Mouse (Mus musculus) limb, embryonic 15.5 days (tissue): Measurements from ENCODE around the gene Nln. TPM values are rescaled to one million over a fixed set of nuclear protein-coding genes. Genes with fewer than 3 reads are reported as not detected.

ENCODE experiments used
- ATAC-seq: fragments of 200-750 bp; cut with Nextera tagmentation; 2 replicates; pipeline ENCODE4 v1.8.0; 2017; ENCODE audit warnings: low read depth, moderate TSS enrichment; ENCODE audit not compliant: insufficient number of reproducible peaks, low FRiP score, low TSS enrichment
- H3K27ac ChIP-seq: fragments of 300-500 bp; sonication (generic); 2 replicates; pipeline ENCODE4 v1.5.1; 2015; ENCODE audit warnings: moderate library complexity, mild to moderate bottlenecking, inconsistent platforms
- H3K27me3 ChIP-seq: fragments of 300-500 bp; sonication (generic); 2 replicates; pipeline ENCODE4 v1.6.1; 2015; ENCODE audit warnings: inconsistent platforms
- H3K36me3 ChIP-seq: fragments of 300-500 bp; sonication (generic); 2 replicates; pipeline ENCODE4 v1.6.1; 2015; ENCODE audit warnings: inconsistent platforms
- H3K4me1 ChIP-seq: fragments of 300-500 bp; sonication (generic); 2 replicates; pipeline ENCODE4 v1.6.1; 2015; ENCODE audit warnings: inconsistent platforms
- H3K4me2 ChIP-seq: fragments of 300-500 bp; sonication (generic); 2 replicates; pipeline ENCODE4 v1.6.1; 2015; ENCODE audit warnings: mild to moderate bottlenecking, inconsistent platforms
- H3K4me3 ChIP-seq: fragments of 300-500 bp; sonication (generic); 2 replicates; pipeline ENCODE4 v1.5.1; 2015; ENCODE audit warnings: mild to moderate bottlenecking, inconsistent platforms
- H3K9ac ChIP-seq: fragments of 300-500 bp; sonication (generic); 2 replicates; pipeline ENCODE4 v1.6.1; 2015; ENCODE audit warnings: inconsistent platforms
- H3K9me3 ChIP-seq: fragments of 300-500 bp; sonication (generic); 2 replicates; pipeline ENCODE4 v1.6.1; 2016; ENCODE audit warnings: inconsistent platforms
- WGBS: fragments of 180-500 bp; shearing (Covaris S2); methylation state at CpG from one replicate; pipeline ENCODE4 v1.1.7; 2015; 5-methylcytosine and 5-hydroxymethylcytosine counted together
- polyA plus RNA-seq: library from polyadenylated mRNA; unstranded; fragments of >200 nt; fragmentation: Nextera tagmentation; extraction: Ambion mirVana; gene quantifications from 2 replicates; pipeline ENCODE4 v1.2.1, GENCODE M21; 2015

Nln gene
- polyA plus RNA-seq, 1 experiment from 2014 or later: 13.8 TPM

DNA sequence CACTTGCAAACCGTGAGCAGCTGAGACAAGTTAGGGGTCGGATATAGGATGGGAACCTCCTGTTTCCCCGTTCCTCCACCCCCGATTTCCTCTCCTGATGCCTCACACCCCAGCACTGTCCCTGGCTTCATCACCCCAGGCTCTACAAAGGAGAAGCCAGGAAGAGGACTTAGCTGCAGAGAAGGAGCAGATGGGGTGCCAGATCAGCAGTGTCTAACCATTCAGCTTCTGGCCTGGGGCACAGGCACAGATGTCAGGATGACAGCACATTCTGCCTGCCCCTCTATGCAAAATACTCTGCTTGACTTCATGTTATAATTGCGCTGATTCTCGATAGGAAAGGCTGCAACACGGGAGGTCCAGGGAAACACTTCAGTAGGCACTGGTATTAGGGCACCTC lies 71.1 kb downstream of the Nln start:
- H3K4me1 ChIP-seq: peaks cover 38% of the 10 kb centered on the region
- ATAC-seq: no peak
- no peak overlapping the region for H3K4me2 ChIP-seq
- no peaks in the 10 kb centered on the region for H3K27me3 ChIP-seq
- 0 out of 2 replicates have a peak overlapping the region, but pooled peaks have one; percentile 57 for H3K27ac ChIP-seq
- no peak overlapping the region for H3K4me3 ChIP-seq
- H3K9ac ChIP-seq: no peak overlapping the region
- no peaks in the 10 kb centered on the region for H3K36me3 ChIP-seq
- WGBS: 65% methylated on average over 7 of the region's 7 CpGs
- H3K9me3 ChIP-seq: no peaks in the 10 kb centered on the region

- WGBS: 50% methylated on average over 9 of the region's 9 CpGs
These were observed 71.7 kb downstream of the Nln start for GRCm38 (mm10) chr13:104037531-104038290.

GRCm38 (mm10) chr13:104036494-104037290 lies 72.7 kb downstream of the Nln start:
- Histone ChIP-seq H3K4me1 (peaks cover 54% of the 10 kb centered on the region), H3K9ac (no peak overlapping the region), H3K4me3 (no peak overlapping the region), H3K27ac (no peak overlapping the region), H3K36me3 (no peaks in the 10 kb centered on the region), H3K9me3 (no peaks in the 10 kb centered on the region), H3K27me3 (no peaks in the 10 kb centered on the region), H3K4me2 (no peak overlapping the region)
- ATAC-seq: no peak
- 65% methylated on average over 23 of the region's 23 CpGs for WGBS

More at GRCm38 (mm10) chr13:104037531-104038290, 71.7 kb downstream of the Nln start:
- Histone ChIP-seq H3K27me3 (no peaks in the 10 kb centered on the region), H3K36me3 (no peaks in the 10 kb centered on the region), H3K4me2 (no peak overlapping the region), H3K4me1 (peaks cover 44% of the 10 kb centered on the region), H3K9me3 (no peaks in the 10 kb centered on the region), H3K4me3 (no peak overlapping the region), H3K9ac (no peak overlapping the region), H3K27ac (peak overlapping the region; percentile 57; the same call in 1 of the 2 replicates)
- ATAC-seq: no peak

- Histone ChIP-seq H3K4me1 (peaks cover 55% of the 10 kb centered on the region), H3K4me2 (no peak overlapping the region), H3K27ac (0 out of 2 replicates have a peak overlapping the region, but pooled peaks have one; percentile 27), H3K9me3 (no peaks in the 10 kb centered on the region), H3K27me3 (no peaks in the 10 kb centered on the region), H3K9ac (no peak overlapping the region), H3K36me3 (no peaks in the 10 kb centered on the region), H3K4me3 (no peak overlapping the region)
- WGBS: 57% methylated on average over 2 of the region's 2 CpGs
- ATAC-seq: no peak
These were observed 73.8 kb downstream of the Nln start for GRCm38 (mm10) chr13:104035651-104036050.

- Histone ChIP-seq H3K4me2 (no peak overlapping the region), H3K4me1 (peaks cover 55% of the 10 kb centered on the region), H3K27ac (peak overlapping the region; percentile 75), H3K27me3 (no peaks in the 10 kb centered on the region), H3K36me3 (no peaks in the 10 kb centered on the region), H3K9me3 (no peaks in the 10 kb centered on the region), H3K9ac (no peak overlapping the region), H3K4me3 (no peak overlapping the region)
- ATAC-seq: no peak
- WGBS: 15% methylated on average over 6 of the region's 6 CpGs
These were observed 74.6 kb downstream of the Nln start for GRCm38 (mm10) chr13:104034854-104035253.

DNA sequence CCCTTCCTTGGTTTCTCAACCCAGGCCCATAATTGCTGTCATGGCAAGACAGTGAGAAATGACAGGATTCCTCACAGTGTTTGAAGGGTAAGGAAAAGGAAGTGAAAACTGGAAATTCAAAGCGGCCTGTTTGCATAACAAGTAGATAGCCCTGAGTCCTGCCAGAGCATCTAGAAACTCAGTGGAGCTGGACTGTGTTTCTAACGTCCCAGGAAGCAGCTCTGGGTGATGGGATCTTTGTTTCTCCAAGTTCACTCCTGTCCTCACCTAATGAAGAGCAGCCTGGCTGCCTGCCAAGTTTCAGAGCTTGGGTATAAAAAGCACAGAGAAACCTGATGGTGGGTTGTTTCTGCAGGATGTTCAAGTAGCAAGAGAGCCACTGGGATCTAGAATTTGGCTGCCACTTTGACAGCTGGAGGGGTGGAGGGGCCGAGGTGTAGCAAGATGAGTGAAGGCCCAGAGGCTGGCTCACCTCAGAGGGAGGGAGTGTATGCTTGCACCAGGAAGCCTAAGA lies 76.7 kb downstream of the Nln start:
- H3K9me3 ChIP-seq: no peaks in the 10 kb centered on the region
- H3K36me3 ChIP-seq: no peaks in the 10 kb centered on the region
- H3K27me3 ChIP-seq: no peaks in the 10 kb centered on the region; the same call in 1 of the 2 replicates
- no peak overlapping the region for H3K9ac ChIP-seq
- H3K4me2 ChIP-seq: no peak overlapping the region
- no peak overlapping the region for H3K4me3 ChIP-seq
- WGBS: 35% methylated on average over 3 of the region's 3 CpGs
- no peak for ATAC-seq
- H3K4me1 ChIP-seq: peaks cover 46% of the 10 kb centered on the region
- H3K27ac ChIP-seq: peak overlapping the region; percentile 71

DNA sequence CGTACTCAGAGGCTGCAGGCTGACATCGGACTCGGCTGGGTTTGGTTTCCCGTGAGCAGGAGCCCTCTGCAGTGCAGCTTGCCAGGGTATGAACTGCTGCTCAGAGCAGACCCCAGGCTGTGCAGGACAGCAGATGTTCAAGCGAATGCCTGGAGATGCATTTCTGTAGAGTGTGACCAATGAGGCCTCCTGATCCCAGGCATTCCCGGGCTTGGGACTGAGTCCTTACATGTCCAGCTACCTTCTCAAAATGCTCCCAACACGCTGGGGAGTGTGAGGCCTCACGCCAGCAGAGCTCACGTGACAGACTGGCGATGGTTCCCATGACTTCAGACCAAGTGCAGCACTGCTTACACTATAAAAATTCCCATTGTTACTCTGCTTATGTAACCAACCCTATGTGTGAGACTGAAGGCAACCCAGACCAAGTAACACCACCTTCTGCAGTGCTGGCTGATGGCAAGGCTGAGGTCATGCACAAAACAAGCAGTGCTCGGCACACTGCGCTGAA lies 77.5 kb downstream of the Nln start:
- Histone ChIP-seq H3K4me1 (peaks cover 39% of the 10 kb centered on the region), H3K9ac (no peak overlapping the region), H3K27ac (peak overlapping the region; percentile 71), H3K27me3 (no peaks in the 10 kb centered on the region; the same call in 1 of the 2 replicates), H3K36me3 (no peaks in the 10 kb centered on the region), H3K4me2 (no peak overlapping the region), H3K9me3 (no peaks in the 10 kb centered on the region), H3K4me3 (no peak overlapping the region)
- 44% methylated on average over 12 of the region's 12 CpGs for WGBS
- peak; percentile 53 for ATAC-seq

- Histone ChIP-seq H3K9ac (no peak overlapping the region), H3K36me3 (no peaks in the 10 kb centered on the region), H3K9me3 (no peaks in the 10 kb centered on the region), H3K27me3 (no peaks in the 10 kb centered on the region; the same call in 1 of the 2 replicates), H3K4me2 (no peak overlapping the region), H3K4me1 (peaks cover 32% of the 10 kb centered on the region), H3K27ac (no peak overlapping the region), H3K4me3 (no peak overlapping the region)
- ATAC-seq: no peak
- 82% methylated on average over 4 of the region's 4 CpGs for WGBS
These were observed 78.5 kb downstream of the Nln start for GRCm38 (mm10) chr13:104030956-104031355.

DNA sequence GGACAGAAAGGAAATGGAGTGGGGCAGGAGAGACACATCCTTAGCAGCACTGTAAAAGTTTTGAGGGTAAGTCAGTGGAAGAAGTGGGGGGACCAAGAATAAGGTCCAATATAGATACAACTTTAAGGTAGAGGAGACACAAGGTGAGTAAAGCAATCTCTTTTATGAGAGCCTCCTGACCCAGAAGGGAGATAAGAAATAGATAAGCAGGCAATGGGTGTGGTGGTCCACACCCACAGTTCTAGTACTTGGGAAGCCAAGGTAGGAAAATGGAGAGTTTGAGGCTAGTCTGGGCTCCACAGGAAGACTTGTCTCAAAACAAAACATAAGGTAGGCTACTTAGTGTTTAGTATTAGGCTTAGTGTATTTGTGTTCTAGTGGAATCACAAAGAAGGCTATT lies 79.9 kb downstream of the Nln start:
- Histone ChIP-seq H3K4me3 (no peak overlapping the region), H3K27me3 (no peaks in the 10 kb centered on the region; the same call in 1 of the 2 replicates), H3K4me1 (peaks cover 31% of the 10 kb centered on the region), H3K4me2 (no peak overlapping the region), H3K9me3 (no peaks in the 10 kb centered on the region), H3K27ac (no peak overlapping the region), H3K9ac (no peak overlapping the region), H3K36me3 (no peaks in the 10 kb centered on the region)
- no peak for ATAC-seq

DNA sequence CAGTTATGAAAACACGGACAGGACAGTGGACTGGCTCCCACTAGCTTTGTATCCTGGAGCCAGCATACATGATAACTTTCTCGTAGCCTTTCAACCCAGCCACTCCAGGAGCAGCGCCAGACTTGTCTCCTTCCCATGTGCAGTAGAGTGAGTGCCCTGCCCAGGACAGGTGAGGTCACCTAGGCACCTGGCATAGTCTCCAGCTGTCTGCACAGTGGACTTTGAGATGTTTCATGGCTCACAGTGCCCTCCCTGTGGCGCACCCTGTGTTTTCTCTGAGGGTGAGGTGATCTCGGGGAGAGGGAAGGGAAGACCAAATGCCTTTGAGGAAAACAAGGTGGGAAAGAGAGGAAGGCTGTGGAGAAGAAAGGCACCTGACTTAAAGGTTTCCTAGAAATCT lies 80.3 kb downstream of the Nln start:
- peaks cover 28% of the 10 kb centered on the region for H3K4me1 ChIP-seq
- H3K27ac ChIP-seq: no peak overlapping the region
- H3K4me2 ChIP-seq: no peak overlapping the region
- no peak overlapping the region for H3K4me3 ChIP-seq
- H3K36me3 ChIP-seq: no peaks in the 10 kb centered on the region
- no peak for ATAC-seq
- 85% methylated on average over 5 of the region's 5 CpGs for WGBS
- H3K27me3 ChIP-seq: no peaks in the 10 kb centered on the region; the same call in 1 of the 2 replicates
- no peaks in the 10 kb centered on the region for H3K9me3 ChIP-seq
- H3K9ac ChIP-seq: no peak overlapping the region

- 82% methylated on average over 3 of the region's 3 CpGs for WGBS
- no peaks in the 10 kb centered on the region for H3K36me3 ChIP-seq
- no peak overlapping the region for H3K4me3 ChIP-seq
- peaks cover 25% of the 10 kb centered on the region for H3K4me1 ChIP-seq
- ATAC-seq: no peak
- H3K9me3 ChIP-seq: no peaks in the 10 kb centered on the region
- H3K4me2 ChIP-seq: no peak overlapping the region
- no peaks in the 10 kb centered on the region; the same call in 1 of the 2 replicates for H3K27me3 ChIP-seq
- no peak overlapping the region for H3K27ac ChIP-seq
- no peak overlapping the region for H3K9ac ChIP-seq
These were observed 82.9 kb downstream of the Nln start for GRCm38 (mm10) chr13:104026525-104026924.

- Histone ChIP-seq H3K4me1 (peaks cover 25% of the 10 kb centered on the region), H3K27me3 (no peaks in the 10 kb centered on the region; the same call in 1 of the 2 replicates), H3K36me3 (no peaks in the 10 kb centered on the region), H3K4me3 (no peak overlapping the region), H3K9ac (no peak overlapping the region), H3K4me2 (peak overlapping the region; percentile 25), H3K9me3 (no peaks in the 10 kb centered on the region), H3K27ac (peak overlapping the region; percentile 76)
- no peak for ATAC-seq
- WGBS: 45% methylated on average over 6 of the region's 6 CpGs
These were observed 83.8 kb downstream of the Nln start for GRCm38 (mm10) chr13:104025710-104025995.
